ENCODE assay signal across 8 mouse cellular contexts in genomic region chr4:41568239-41568638, GRCm38 (mm10). TPM values are rescaled to one million over a fixed set of nuclear protein-coding genes. Genes with fewer than 3 reads are reported as not detected.
DNase-seq lines count a peak whose midpoint lies in the region; ATAC-seq lines count a peak whose summit lies in the region.

No protein-coding gene starts in this region.

- H3K9ac ChIP-seq in embryonic facial prominence, embryonic 12.5 days: peak overlapping the region; percentile 77

- H3K27me3 ChIP-seq in embryonic facial prominence, embryonic 12.5 days: peaks cover 31% of the 10 kb centered on the region

- 0 out of 2 replicates have a peak overlapping the region, but pooled peaks have one; percentile 80 for H3K27ac ChIP-seq in embryonic facial prominence, embryonic 12.5 days

- peak overlapping the region; percentile 85 for H3K4me3 ChIP-seq in embryonic facial prominence, embryonic 12.5 days

- WGBS in embryonic facial prominence, embryonic 12.5 days: 6% methylated on average over 19 of the region's 19 CpGs

- no peaks in the 10 kb centered on the region for H3K9me3 ChIP-seq in embryonic facial prominence, embryonic 12.5 days

- H3K4me2 ChIP-seq in embryonic facial prominence, embryonic 12.5 days (replicated peaks): peak overlapping the region; percentile 96

- ATAC-seq in embryonic facial prominence, embryonic 12.5 days (ENCODE audit: insufficient number of reproducible peaks, insufficient read depth, low FRiP score, low TSS enrichment): no peak
- ATAC-seq in monocyte, adult 5-6 weeks (replicated peaks; ENCODE audit: insufficient number of reproducible peaks, low FRiP score, low TSS enrichment, poor library complexity, severe bottlenecking): no peak

- DNase-seq in urinary bladder, postnatal 14 days (ENCODE audit: low spot score): peak; percentile 14
- DNase-seq in urinary bladder, adult 18-20 months (ENCODE audit: low spot score in 2 of 2): no peak
- DNase-seq in heart, postnatal 25 days (ENCODE audit: low spot score): peak; percentile 33
- DNase-seq in layer of hippocampus, postnatal 14 days (ENCODE audit: low spot score in 2 of 2): peak; percentile 43 to 52
- DNase-seq in lung, postnatal 14 days: peak; percentile 59
- peak; percentile 52 for DNase-seq in right cerebral cortex, postnatal 4 days

- intact Hi-C loops in heart, postnatal 25 days (cut with DNase I): loop anchor here (2.0 kb wide), 1 partner anchor 13 kb away; no protein-coding TSS in a partner anchor

- H3K4me1 ChIP-seq in embryonic facial prominence, embryonic 12.5 days: peaks cover 13% of the 10 kb centered on the region

- no peaks in the 10 kb centered on the region for H3K36me3 ChIP-seq in embryonic facial prominence, embryonic 12.5 days

RNA-seq across cellular contexts. Expression of gene Fam219a, which starts 1.1 kb away (rescaled TPM):
- polyA plus RNA-seq in embryonic facial prominence, embryonic 12.5 days (2016; fragmentation: Nextera tagmentation; extraction: Ambion mirVana): 4.1 and 5.3 TPM in 2 replicates
- 10 to 100 TPM; 12.5 to 14.3 TPM for total RNA-seq in heart, postnatal 25 days (2021)
- total RNA-seq in layer of hippocampus, postnatal 14 days (2021): 100 to 1,000 TPM; 170 to 187 TPM
- total RNA-seq in monocyte, adult 5-6 weeks (2017): 0.95 to 9.1 TPM (median 5.6 TPM) in 3 replicates

RNA-seq across cellular contexts. Expression of gene Dnaic1, which starts 1.3 kb away (rescaled TPM):
- polyA plus RNA-seq in embryonic facial prominence, embryonic 12.5 days (2016; fragmentation: Nextera tagmentation; extraction: Ambion mirVana): 0.73 and 0.91 TPM in 2 replicates
- total RNA-seq in heart, postnatal 25 days (2021): 1 to 10 TPM; 1.8 to 2.7 TPM
- total RNA-seq in layer of hippocampus, postnatal 14 days (2021): 10 to 100 TPM in 1 of 2 experiments, 1 to 10 TPM in 1; 7.2 to 13.3 TPM
- not detected in 3 replicates for total RNA-seq in monocyte, adult 5-6 weeks (2017)

RNA-seq across cellular contexts. Expression of gene 1110017D15Rik, which starts 51.1 kb away (rescaled TPM):
- polyA plus RNA-seq in embryonic facial prominence, embryonic 12.5 days (2016; fragmentation: Nextera tagmentation; extraction: Ambion mirVana): 2.8 and 3.7 TPM in 2 replicates
- not detected for total RNA-seq in heart, postnatal 25 days (2021)
- total RNA-seq in layer of hippocampus, postnatal 14 days (2021): 10 to 100 TPM in 1 of 2 experiments, 1 to 10 TPM in 1; 4.0 to 10.3 TPM
- 2.1 to 2.2 TPM in 2 of 3 replicates, not detected in the other for total RNA-seq in monocyte, adult 5-6 weeks (2017)

Comparison
In these comparisons a context has a peak if more than half of its experiments do, and no peak if none do; other contexts are left out.
1. DNase-seq: peak in urinary bladder, postnatal 14 days (single experiment), heart, postnatal 25 days (single experiment), layer of hippocampus, postnatal 14 days (2 of 2), lung, postnatal 14 days (single experiment) and right cerebral cortex, postnatal 4 days (single experiment); none in urinary bladder, adult 18-20 months (0 of 2).
2. RNA of gene Fam219a, which starts 1.1 kb away (total RNA-seq): 170 to 187 TPM in layer of hippocampus, postnatal 14 days; 12.5 to 14.3 TPM in heart, postnatal 25 days and 0.95 to 9.1 TPM in monocyte, adult 5-6 weeks; every median in the first group is over 10 times any median in the second.